Mouse (Mus musculus) skeletal muscle tissue, adult 2 months (tissue): ENCODE measurements at regions not wholly inside any gene's neighbourhood (a gene's known extent, or its start where the extent isn't known, plus 50 kb on each side); places are given as distances from the start of the nearest gene placed in this dataset.

Experiments
- DNase-seq: peaks from one replicate; pipeline ENCODE4 v3.0.0-alpha.2; 2012; ENCODE audit warnings: low read depth, low spot score

DNA sequence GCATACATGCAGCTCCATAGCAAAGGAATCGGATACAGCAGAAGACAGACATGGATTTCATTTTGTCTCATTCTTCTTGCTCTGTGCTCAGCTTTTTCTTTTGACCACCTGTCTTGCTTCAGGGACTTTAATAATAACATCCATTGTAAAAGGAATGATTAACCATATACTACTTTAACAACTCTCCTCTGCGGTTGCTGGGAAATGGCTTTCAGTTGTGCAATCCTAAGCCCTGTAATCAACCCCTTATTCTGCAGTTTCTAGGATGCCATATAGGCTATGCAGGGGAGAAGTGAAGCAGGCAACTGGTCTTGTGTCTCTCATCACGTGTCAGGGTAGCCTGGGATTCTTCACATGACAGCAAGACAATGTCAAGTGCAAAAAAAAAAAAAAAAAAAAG is 135.8 kb upstream of the Igf1 start:
- DNase-seq = no peak

DNA sequence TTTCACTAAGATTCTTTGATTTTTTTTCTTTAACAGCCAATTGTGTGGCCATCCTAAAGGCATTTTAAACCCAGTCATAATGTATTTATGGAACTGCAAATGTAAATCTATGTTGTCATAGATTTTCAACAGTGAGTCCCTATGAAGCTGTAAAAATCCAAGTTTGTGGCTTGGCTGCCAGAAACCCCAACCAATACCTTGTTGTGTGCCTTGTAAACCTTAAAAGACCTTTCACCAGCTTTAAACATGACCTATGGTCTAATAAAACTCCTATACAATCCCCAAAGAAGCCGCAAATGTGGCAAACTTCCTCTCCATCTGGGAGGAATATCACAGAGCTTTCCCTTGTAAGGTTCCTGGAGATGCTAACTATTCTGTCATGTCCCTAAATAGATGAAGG is 125.4 kb upstream of the Igf1 start:
- no peak for DNase-seq

DNA sequence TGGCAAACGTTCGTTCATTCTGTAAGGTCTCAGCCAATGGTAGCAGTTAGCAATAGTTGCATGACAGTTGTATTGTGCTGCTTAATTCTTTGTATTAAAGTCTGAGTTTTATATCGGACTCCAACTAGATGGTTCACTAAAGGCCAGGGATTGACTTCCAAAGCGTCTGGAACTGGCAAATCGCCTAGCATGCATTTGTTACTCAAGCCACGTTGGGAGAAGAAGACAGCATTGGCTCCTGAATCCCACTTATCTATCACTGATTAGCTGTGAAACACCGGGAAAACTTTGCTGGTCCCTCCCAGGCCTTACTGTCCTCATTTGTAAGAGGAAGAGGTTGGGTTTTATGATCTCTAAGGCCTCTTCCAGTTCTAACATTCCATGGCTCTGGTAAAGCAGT is 124.8 kb upstream of the Igf1 start:
- DNase-seq = peak; percentile 46

DNA sequence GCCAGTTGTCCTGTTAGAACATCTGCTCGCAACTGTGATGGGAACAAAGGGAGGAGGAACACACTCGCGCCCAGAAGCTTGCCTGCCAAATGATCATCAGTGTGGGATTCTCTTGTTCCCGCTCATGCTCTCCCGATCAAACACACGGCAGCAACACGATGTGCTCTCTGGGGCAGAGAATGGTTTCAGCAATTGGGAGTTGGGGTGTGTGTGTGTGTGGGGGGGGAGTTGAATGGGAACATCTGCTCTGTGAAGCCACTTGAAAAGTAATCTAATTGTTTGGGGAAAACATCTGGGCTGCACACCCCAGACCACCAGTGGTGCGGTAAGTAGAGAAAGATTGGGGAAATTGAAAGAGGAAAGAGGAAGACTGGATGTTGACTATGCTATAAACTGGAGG is 117.7 kb upstream of the Igf1 start:
- DNase-seq = peak; percentile 82

DNA sequence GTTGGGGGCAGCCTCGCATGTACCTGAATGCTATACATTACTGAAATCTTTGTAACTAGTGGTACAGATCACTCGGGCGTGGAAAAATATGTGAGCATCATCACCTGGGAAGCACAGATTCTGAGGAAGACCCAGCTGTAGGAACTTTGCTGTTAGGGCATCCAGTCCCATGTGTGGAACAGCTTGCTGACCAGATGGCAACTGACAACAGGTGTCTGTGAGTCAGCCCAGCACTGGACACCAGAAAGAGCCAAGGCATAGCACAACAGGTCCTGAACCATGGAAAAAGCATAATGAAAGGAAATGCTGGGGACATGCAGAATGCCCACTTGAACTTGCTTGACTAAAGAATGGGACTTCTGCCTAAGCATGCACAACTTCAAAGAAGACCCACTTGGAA is 115.3 kb upstream of the Igf1 start:
- DNase-seq = no peak

DNA sequence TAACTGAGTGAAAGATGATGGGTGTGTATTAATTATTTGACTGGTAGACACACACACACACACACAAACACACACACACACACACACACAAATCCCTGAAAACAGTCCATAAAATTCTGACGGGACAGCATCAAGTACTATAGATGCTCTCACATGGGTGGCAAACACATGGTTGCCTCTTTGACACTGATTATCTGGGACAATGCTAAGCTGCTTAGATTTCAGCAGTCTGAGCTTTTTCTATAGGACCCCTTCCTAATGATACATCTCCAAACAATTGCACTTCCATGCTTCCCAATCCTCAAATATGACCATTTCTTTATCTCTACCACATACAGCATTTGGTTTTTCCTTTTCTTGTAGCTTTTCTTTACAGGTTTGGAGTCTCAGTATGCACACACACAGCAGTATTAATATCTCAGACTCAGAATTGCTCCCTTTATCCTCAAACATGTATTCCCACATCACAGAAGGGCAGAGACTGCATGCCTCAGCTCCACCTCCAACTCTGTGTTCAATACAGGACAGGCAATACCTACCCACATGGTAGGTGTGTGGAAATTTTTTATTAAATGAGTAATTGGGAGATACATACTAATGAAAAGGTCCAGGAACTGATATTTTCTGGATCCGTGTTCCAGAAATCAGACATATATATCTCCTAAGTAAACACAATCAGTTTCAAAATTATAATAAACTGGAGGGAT is 110.1 kb upstream of the Igf1 start:
- DNase-seq = no peak

DNA sequence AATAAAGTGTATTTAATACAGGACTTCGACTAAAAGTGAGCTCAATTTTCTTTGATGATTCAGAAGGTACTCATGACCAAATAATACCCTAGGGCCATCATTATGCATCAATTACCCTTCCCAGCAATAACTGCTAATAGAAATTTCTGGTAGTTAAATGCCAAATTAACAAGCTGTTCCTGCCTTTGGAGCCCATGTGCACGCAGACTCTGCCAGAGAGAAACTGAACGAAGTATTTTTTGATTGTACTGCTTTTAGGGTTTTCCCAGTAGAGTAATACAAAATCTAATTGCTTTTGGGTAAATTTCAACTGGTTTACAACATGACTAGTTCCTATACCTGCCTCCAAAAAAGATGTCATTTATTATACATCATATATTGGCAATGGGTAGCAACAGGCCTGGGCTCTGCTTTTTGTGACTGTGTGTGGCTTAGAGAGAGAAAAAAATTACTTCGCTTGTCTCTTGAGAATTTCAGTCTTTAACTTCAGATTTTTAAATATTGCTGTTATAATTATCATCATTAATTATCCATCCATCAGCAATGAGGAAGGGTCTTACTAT is 109.4 kb upstream of the Igf1 start:
- peak; percentile 40 for DNase-seq

DNA sequence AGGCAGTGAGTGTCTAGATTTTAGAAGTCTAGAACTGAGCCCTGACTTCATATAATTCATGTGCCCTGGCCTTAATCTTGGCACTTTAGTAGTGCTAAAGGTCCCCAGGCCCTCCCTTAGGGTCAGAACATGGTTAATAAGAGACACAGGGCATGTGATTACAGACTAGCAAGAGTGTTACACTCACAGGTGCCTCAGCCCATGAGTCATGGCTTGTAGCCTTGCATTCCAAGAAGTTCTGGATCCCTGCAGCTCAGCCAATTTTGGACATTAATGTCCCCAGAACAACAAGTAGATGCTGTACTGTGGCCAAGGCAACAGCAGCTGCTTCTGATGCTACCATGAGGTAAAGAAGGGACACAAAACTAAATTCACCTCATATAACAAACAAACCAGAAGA is 107.7 kb upstream of the Igf1 start:
- DNase-seq = peak; percentile 65

DNA sequence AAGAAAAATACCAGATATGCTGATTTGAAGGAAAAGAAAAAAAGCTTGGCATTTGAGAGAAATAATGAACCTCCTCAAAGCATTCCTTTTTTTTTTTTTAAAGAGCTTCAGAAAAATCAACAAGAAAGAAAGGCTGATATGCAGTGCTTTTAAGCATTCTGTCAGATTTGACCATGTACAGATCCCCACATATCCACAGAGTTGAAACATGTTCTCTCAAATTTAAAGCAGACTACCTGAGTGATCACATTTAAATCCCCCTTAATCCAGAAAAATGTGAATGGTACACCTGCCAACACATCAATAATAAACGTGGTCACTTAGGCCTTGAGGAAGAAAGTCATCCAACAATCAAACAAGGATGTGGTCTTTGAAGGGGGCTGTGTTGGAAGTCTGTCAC is 107.1 kb upstream of the Igf1 start:
- no peak for DNase-seq

DNA sequence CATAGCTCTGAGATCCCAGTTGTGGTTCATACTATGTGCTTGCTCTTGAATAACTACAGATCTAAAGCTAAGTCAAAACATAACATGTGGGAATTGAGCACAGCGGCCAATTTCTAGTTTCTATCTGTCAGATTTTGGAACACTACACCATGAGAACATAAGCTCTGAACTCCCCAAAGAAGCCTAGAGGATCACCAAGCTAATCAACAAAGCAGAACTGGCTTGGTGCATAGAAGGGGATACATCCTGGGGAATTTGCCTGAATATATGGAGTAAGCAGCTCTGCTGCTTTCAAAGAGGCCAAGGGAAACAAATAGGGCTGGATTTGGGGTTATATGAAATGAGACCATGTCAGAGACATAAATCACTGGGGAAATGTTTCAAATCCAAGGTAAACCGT is 105.9 kb upstream of the Igf1 start:
- DNase-seq = no peak

DNA sequence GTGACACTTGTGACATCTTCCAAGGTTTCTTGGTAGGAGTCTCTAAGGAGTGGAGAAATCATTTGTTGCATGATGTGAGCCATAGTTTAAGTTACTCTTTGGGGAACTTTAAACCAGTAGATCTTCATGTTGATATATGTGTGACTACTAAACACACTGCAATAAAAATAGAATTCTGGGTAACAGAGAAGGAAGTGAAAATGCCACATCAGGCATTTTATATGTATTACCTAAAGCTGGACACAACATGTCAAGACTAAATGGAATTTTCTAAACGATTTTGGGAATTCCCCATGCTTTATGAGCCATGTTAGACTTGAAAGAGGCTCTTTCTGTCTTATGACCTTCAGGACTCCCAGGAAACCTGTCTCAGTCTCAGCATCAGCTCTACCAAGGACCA is 104.6 kb upstream of the Igf1 start:
- DNase-seq = no peak

DNA sequence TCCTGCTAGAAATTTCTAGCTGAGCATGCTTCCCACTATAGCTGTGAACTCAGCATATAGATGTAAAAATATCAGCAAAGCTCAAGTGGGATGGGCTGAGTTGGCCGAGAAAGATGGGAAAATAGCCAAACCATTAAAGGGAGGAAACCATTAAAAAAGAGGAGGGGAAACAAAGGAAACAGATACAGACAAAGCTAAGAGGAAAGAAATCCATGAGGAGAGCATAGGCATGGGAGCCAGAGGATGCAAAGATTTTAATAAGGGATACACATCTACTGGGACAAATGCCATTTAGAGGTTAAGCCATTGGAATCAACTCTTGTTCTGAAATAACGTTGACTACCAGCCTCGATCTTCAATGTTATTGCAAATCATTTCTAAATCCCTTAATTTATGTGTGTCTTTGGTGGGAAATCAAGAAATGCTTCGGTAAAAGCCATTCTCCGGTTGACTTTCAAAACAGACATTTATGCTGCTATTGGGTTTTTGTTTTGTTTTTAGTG is 96.5 kb upstream of the Igf1 start:
- no peak for DNase-seq

DNA sequence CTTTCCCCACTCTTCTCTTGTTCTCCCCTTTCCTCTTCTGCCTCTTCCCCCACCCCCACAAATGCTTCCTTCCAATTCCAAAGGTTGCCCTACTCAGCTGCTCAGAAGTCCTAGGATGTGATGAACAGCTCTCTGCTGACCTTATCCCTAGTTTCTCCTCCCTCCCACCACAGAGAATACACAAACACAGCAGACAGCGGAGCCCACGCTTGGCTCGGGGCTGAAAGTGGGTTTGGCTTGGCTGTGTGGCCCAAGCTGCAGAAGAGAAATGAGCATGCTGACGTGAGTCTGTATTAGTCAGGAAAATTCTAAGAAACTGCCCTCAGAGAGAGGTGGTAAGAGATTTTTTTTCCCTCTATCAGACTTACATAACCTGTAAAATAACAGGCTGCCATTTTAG is 70.5 kb upstream of the Igf1 start:
- DNase-seq = peak; percentile 47

DNA sequence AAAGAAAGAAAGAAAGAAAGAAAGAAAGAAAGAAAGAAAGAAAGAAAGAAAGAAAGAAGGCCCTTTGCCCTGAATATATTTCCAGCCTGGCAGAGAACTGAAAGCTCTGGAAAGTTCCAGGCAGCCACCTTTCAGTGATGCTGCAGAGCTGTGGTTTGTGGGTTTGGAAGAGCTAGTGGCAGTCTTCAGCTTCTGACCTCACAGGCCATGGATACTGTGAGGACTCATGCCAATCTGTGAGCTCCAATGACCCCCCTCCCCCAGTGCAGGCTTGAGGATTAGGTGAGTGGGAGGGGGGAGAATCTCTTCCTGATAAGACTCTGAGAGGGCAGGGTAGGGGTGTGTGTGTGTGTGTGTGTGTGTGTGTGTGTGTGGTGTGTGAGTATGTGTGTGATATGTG is 65.7 kb upstream of the Igf1 start:
- no peak for DNase-seq

DNA sequence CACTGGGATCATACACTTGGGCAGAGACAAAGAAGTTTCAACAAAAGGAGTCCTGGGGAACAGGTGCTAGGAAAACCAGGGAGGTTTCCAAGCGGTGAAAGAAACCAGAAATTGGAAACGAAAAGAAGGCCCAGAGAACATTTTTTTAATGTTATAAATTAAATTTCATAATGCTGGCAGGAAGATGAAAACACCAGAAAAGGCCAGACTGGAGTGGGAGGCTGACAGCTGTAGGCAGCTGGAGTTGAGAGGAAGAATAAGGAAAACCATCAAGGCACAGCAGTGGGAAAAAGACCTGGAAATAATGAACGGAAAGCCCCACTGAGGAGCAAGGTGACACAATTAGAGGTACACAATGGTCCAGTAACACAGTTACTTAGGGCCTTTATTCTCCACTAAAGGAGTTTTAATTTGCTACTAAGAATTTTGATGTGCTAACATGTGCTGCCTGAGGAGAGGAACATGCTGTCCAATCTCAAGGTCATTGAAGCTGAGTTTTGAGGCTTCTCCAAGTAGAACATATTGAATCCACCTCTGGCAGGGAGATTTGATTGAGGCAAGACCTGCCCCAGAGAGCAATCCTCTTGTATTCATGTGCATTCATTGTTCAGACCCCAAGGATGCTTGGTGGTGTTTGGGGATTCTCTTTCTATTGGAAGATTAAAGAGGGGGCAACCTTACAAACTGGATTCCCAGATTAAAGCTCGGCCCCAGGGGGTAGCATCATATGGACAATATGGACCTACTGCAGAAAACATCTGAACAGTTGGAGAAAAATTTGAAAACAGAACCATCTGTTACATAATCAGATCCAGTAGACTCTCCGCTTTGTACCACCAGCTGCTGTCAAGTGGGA is 53.9 kb upstream of the Igf1 start:
- no peak for DNase-seq

DNA sequence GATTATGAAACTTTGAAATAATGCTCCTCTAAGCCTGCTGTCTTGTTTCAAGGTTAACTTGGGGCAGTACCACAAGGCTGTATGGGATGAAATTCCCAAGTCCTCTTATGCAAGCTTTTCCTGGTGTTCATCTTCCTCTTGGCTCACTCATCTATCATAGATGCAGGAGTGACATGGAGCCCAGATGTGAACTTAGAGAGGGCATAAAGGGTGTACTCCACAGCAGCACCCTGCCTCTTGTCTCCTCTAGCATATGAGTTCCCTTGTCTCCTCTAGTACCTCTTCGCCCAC is 53.3 kb upstream of the Igf1 start:
- DNase-seq = no peak
